Comparison of ENCODE assay signal across 9 mouse cellular contexts in genomic region chr4:131252602-131253442, GRCm38 (mm10).
DNase-seq lines count a peak whose midpoint lies in the region; ATAC-seq lines count a peak whose summit lies in the region.
"Had no signal": no experiment of that assay in that cellular context is flagged by ENCODE, and none has a peak within 500 bp of the region (broad histone marks: within the 10 kb centered on the region; RNA-seq: fewer than 3 reads in every experiment).

No protein-coding gene starts in this region.

- intact Hi-C loops in left cerebral cortex, postnatal 25 days (cut with DNase I) = loop anchor here (2.0 to 5.0 kb wide), 4 partner anchors 112 to 584 kb away; no protein-coding TSS in a partner anchor

- peak overlapping the region; percentile 57 for H3K27ac ChIP-seq in embryonic facial prominence, embryonic 10.5 days (replicated peaks)
- H3K27ac ChIP-seq in intestine, embryonic 14.5 days (ENCODE audit: low read depth) = no peak overlapping the region
- H3K27ac ChIP-seq in midbrain, embryonic 13.5 days = no peak overlapping the region
- H3K27ac ChIP-seq in stomach, embryonic 15.5 days = no peak overlapping the region
- H3K27ac ChIP-seq: macrophage had no signal

- 22% methylated on average over 30 of the region's 30 CpGs for WGBS in embryonic facial prominence, embryonic 10.5 days
- WGBS in intestine, embryonic 14.5 days = 18% methylated on average over 30 of the region's 30 CpGs
- 18% methylated on average over 30 of the region's 30 CpGs for WGBS in midbrain, embryonic 13.5 days
- WGBS in stomach, embryonic 15.5 days = 21% methylated on average over 30 of the region's 30 CpGs

- peak; percentile 78 for ATAC-seq in granulocyte monocyte progenitor cell, adult 5-6 weeks (replicated peaks; ENCODE audit: poor library complexity, severe bottlenecking)
- ATAC-seq in intestine, embryonic 14.5 days (replicated peaks; ENCODE audit: low FRiP score, low TSS enrichment, low read depth) = 0 out of 2 replicates have a peak, but pooled peaks have one; percentile 72
- ATAC-seq in midbrain, embryonic 13.5 days = peak; percentile 90
- peak; percentile 68; the same call in 1 of the 2 replicates for ATAC-seq in stomach, embryonic 15.5 days (ENCODE audit: insufficient read depth, low FRiP score, low read depth)
- no peak for ATAC-seq in inflammation-experienced regulatory T-cells, adult 6 months

- peaks cover 29% of the 10 kb centered on the region for H3K27me3 ChIP-seq in embryonic facial prominence, embryonic 10.5 days (replicated peaks; ENCODE audit: low read depth, poor library complexity, severe bottlenecking)
- H3K27me3 ChIP-seq in intestine, embryonic 14.5 days (replicated peaks; ENCODE audit: control insufficient read depth, insufficient read depth, low read length) = 0 out of 2 replicates have a peak, but pooled peaks cover 4% of the 10 kb centered on the region
- H3K27me3 ChIP-seq in midbrain, embryonic 13.5 days = peaks cover 11% of the 10 kb centered on the region
- H3K27me3 ChIP-seq in stomach, embryonic 15.5 days (replicated peaks) = peaks cover 7% of the 10 kb centered on the region; the same call in 1 of the 2 replicates

- H3K9me3 ChIP-seq in embryonic facial prominence, embryonic 10.5 days = no peaks in the 10 kb centered on the region
- H3K9me3 ChIP-seq in intestine, embryonic 14.5 days (ENCODE audit: control insufficient read depth, low read length) = no peaks in the 10 kb centered on the region
- H3K9me3 ChIP-seq in midbrain, embryonic 13.5 days = no peaks in the 10 kb centered on the region
- no peaks in the 10 kb centered on the region for H3K9me3 ChIP-seq in stomach, embryonic 15.5 days

- no peaks in the 10 kb centered on the region for H3K36me3 ChIP-seq in embryonic facial prominence, embryonic 10.5 days (replicated peaks)
- H3K36me3 ChIP-seq in intestine, embryonic 14.5 days (ENCODE audit: control insufficient read depth, insufficient read depth, low read length) = no peaks in the 10 kb centered on the region
- no peaks in the 10 kb centered on the region for H3K36me3 ChIP-seq in midbrain, embryonic 13.5 days
- no peaks in the 10 kb centered on the region for H3K36me3 ChIP-seq in stomach, embryonic 15.5 days

- H3K4me2 ChIP-seq in intestine, embryonic 14.5 days (ENCODE audit: low read length) = peak overlapping the region; percentile 42
- peak overlapping the region; percentile 47 for H3K4me2 ChIP-seq in midbrain, embryonic 13.5 days (replicated peaks)
- peak overlapping the region; percentile 43 for H3K4me2 ChIP-seq in stomach, embryonic 15.5 days

- H3K4me1 ChIP-seq in embryonic facial prominence, embryonic 10.5 days = peaks cover 26% of the 10 kb centered on the region
- no peaks in the 10 kb centered on the region for H3K4me1 ChIP-seq in intestine, embryonic 14.5 days (replicated peaks; ENCODE audit: control insufficient read depth, insufficient read depth, low read length)
- peaks cover 4% of the 10 kb centered on the region; the same call in 1 of the 2 replicates for H3K4me1 ChIP-seq in midbrain, embryonic 13.5 days (replicated peaks)
- H3K4me1 ChIP-seq in stomach, embryonic 15.5 days = no peaks in the 10 kb centered on the region

- peak overlapping the region; percentile 49 for H3K4me3 ChIP-seq in embryonic facial prominence, embryonic 10.5 days
- 0 out of 2 replicates have a peak overlapping the region, but pooled peaks have one; percentile 6 for H3K4me3 ChIP-seq in intestine, embryonic 14.5 days (ENCODE audit: low read depth, low read length)
- peak overlapping the region; percentile 15 for H3K4me3 ChIP-seq in midbrain, embryonic 13.5 days (replicated peaks)
- H3K4me3 ChIP-seq in stomach, embryonic 15.5 days (replicated peaks) = peak overlapping the region; percentile 8; the same call in 1 of the 2 replicates

- no peak overlapping the region for H3K9ac ChIP-seq in intestine, embryonic 14.5 days (ENCODE audit: low read length)
- peak overlapping the region; percentile 24 for H3K9ac ChIP-seq in midbrain, embryonic 13.5 days (replicated peaks)
- no peak overlapping the region for H3K9ac ChIP-seq in stomach, embryonic 15.5 days

- peak; percentile 90 for DNase-seq in brain, adult 2 months (ENCODE audit: low read depth, low spot score)
- peak; percentile 83 for DNase-seq in embryonic facial prominence, embryonic 10.5 days (ENCODE audit: low spot score)
- DNase-seq in intestine, embryonic 14.5 days (ENCODE audit: low spot score) = peak; percentile 89
- peak; percentile 86 to 90 for DNase-seq in left cerebral cortex, postnatal 25 days (ENCODE audit: low spot score in 2 of 2)
